Mouse (Mus musculus) liver, adult 2 months (tissue): Measurements from ENCODE around the gene Jun.

Source experiments
- CTCF ChIP-seq: fragments of 200-500 bp; IDR thresholded peaks from 2 replicates; pipeline ENCODE4 v1.5.1; 2011; ENCODE audit warnings: low read depth, low read length, control low read depth
- POLR2A ChIP-seq: fragments of 200-500 bp; IDR thresholded peaks from 2 replicates; pipeline ENCODE4 v1.6.1; 2011; ENCODE audit warnings: low read length, control low read depth; ENCODE audit not compliant: insufficient read depth; ENCODE audit errors: extremely low read depth

GRCm38 (mm10) chr4:95018221-95018620 lies 33.8 kb downstream of the Jun start:
- TF ChIP-seq CTCF (no peak), POLR2A (no peak)
